Mouse (Mus musculus) layer of hippocampus, adult 8-10 months (tissue): Measurements from ENCODE around the gene Gm11034. TPM values are rescaled to one million over a fixed set of nuclear protein-coding genes. Genes with fewer than 3 reads are reported as not detected.

Experiments used
- DNase-seq, 2 experiments: peaks; one replicate each; pipeline ENCODE4 v3.0.0; 2022; ENCODE audit warnings: low spot score in 2 of 2
- total RNA-seq, 4 experiments: library from RNA; stranded (reverse); gene quantifications; 2 replicates each; pipeline ENCODE4 v1.2.4; 2022

The Gm11034 gene
- not detected for total RNA-seq

GRCm38 (mm10) chr8:72213536-72213935 is at the start of gene Gm11034:
TSS of gene Gm11034 (minus strand) at chr8:72213636.
- no peak for DNase-seq

GRCm38 (mm10) chr8:72262756-72263155 is 49.3 kb upstream of the Gm11034 start:
- no peak for DNase-seq

- no peak for DNase-seq
These were observed 48.4 kb upstream of the Gm11034 start for GRCm38 (mm10) chr8:72261872-72262271.

GRCm38 (mm10) chr8:72261431-72261830 is 48.0 kb upstream of the Gm11034 start:
- no peak for DNase-seq

- DNase-seq, result peak in 1 of 2 experiments; percentile 23
These were observed 47.6 kb upstream of the Gm11034 start for GRCm38 (mm10) chr8:72261019-72261418.

- DNase-seq, result no peak
These were observed 47.1 kb upstream of the Gm11034 start for GRCm38 (mm10) chr8:72260585-72260984.

- DNase-seq, result no peak
These were observed 46.4 kb upstream of the Gm11034 start for GRCm38 (mm10) chr8:72259862-72260261.

- DNase-seq, result no peak
These were observed 44.4 kb upstream of the Gm11034 start for GRCm38 (mm10) chr8:72257902-72258238.

GRCm38 (mm10) chr8:72257171-72257901 is 43.9 kb upstream of the Gm11034 start:
- DNase-seq, result no peak

- no peak for DNase-seq
These were observed 31.2 kb upstream of the Gm11034 start for GRCm38 (mm10) chr8:72244610-72245009.

GRCm38 (mm10) chr8:72242226-72242625 is 28.8 kb upstream of the Gm11034 start:
- no peak for DNase-seq

- DNase-seq, result no peak
These were observed 27.5 kb upstream of the Gm11034 start for GRCm38 (mm10) chr8:72240951-72241350.

GRCm38 (mm10) chr8:72240403-72240763 is 26.9 kb upstream of the Gm11034 start:
- no peak for DNase-seq

GRCm38 (mm10) chr8:72239499-72240402 is 26.3 kb upstream of the Gm11034 start, which contains the start of gene Ap1m1:
TSS of gene Ap1m1 (plus strand) at chr8:72240018.
- peak; percentile 97 to 98 for DNase-seq

- no peak for DNase-seq
These were observed 9.2 kb upstream of the Gm11034 start for GRCm38 (mm10) chr8:72222656-72223055.

- no peak for DNase-seq
These were observed 7.3 kb upstream of the Gm11034 start for GRCm38 (mm10) chr8:72220758-72221157.

GRCm38 (mm10) chr8:72219541-72220363 is 6.3 kb upstream of the Gm11034 start, which contains the start of gene Fam32a:
TSS of gene Fam32a (plus strand) at chr8:72219730.
- DNase-seq, result peak; percentile 88 to 91

GRCm38 (mm10) chr8:72218781-72219540 is 5.5 kb upstream of the Gm11034 start:
- DNase-seq, result no peak

- DNase-seq, result no peak
These were observed 2.4 kb upstream of the Gm11034 start for GRCm38 (mm10) chr8:72215871-72216270.

- DNase-seq, result no peak
These were observed 1.6 kb upstream of the Gm11034 start for GRCm38 (mm10) chr8:72215060-72215459.

- DNase-seq, result peak; percentile 29 to 33
These were observed 685 bp downstream of the Gm11034 start, which contains the start of gene Cib3 for GRCm38 (mm10) chr8:72212751-72213150. TSS of gene Cib3 (minus strand) at chr8:72212837.
